Mouse (Mus musculus): Measurements from ENCODE around the gene Akap12.

DNA sequence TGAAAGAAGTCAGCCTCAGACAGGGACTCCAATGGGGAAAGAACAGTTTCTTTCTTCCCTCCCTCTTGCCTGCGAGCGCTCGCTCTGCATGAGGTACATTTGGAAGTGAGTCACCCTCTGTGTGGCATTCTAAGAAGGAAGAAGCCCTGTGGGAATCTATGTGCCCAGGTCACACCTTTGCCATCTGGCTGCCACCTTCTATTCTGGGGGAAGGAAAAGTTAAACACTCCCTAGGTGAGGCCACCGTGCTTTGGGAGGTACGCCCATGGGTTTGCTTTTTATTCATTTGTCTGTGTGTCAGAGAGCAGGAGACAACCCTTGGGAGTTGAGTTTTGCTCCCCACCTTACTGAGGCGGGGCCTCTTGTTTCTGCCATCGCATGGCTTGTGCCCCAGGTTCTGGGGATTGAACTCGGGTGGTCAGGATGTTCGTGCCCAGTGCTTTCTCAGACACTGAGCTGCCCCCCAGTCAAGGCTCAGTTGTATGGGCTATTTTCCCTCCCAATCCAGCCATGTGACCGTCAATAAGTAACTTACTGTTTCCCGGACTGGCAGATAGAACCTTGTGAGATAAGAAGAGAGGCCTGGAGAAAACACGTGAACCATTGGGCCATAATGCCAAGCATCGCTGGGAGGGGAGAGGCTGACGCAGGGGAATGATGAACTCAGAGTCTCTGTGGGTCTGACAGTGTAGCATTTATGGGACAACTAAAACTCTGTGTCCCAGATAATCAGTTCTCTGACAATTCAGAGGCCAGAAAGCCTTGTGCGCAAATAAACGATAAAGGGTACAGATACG, 35.4 kb upstream of the Akap12 start:
- TF ChIP-seq CTCF (IDR thresholded peaks at IDR 0.05; ENCODE audit: borderline replicate concordance, control insufficient read depth, extremely low read depth, insufficient read depth, low read length, poor library complexity): no peak
- no peak for TF ChIP-seq POLR2A (IDR thresholded peaks at IDR 0.05; ENCODE audit: control insufficient read depth, extremely low read depth, insufficient read depth, low read length, poor library complexity)
